Mouse (Mus musculus) neutrophil, adult 65 days (primary cell): Measurements from ENCODE around the gene Pdzd9. TPM values are rescaled to one million over a fixed set of nuclear protein-coding genes. Genes with fewer than 3 reads are reported as not detected.

Source experiments
- total RNA-seq: library from RNA; stranded (reverse); gene quantifications from 2 replicates; pipeline ENCODE4 v1.2.4, GENCODE M21; 2023

Pdzd9 gene
- not detected in 2 replicates for total RNA-seq

DNA sequence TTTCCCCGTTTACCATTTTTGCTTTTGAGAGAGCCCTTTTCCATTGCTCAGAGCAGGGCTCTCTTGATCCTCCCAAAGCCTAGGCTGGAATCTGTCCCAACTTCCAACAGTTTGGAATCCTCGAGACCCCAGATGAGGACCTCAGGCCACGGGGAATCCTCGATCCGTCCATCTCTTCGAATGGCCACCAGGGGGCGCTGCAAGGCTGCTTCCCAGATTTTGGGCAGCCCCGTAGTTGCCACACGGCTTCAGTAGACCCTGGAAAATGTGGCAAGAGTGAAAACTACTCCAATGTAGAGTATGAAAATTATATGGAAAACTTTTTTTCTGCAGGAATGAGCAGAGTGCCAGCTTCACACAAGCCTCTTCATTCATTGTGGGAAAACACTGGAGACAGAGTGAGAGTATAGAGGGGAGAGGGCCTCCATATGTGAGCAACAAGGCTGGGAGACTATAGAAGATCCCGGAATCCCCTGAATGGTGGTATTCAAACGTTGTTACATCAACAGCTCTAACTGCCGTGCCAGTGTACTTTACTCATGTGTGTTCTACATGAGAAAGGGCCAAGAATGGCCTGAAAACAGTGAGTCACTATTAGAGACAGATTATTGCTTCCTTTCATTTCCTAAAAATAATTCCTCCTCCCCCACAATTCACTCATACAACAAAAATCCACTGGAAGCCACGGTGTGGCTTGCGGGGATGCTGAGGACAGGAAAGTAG is at the start of gene Pdzd9:
Gene Pdzd9, minus strand, starts transcription at position 191 of the 723 bp plus-strand sequence.

DNA sequence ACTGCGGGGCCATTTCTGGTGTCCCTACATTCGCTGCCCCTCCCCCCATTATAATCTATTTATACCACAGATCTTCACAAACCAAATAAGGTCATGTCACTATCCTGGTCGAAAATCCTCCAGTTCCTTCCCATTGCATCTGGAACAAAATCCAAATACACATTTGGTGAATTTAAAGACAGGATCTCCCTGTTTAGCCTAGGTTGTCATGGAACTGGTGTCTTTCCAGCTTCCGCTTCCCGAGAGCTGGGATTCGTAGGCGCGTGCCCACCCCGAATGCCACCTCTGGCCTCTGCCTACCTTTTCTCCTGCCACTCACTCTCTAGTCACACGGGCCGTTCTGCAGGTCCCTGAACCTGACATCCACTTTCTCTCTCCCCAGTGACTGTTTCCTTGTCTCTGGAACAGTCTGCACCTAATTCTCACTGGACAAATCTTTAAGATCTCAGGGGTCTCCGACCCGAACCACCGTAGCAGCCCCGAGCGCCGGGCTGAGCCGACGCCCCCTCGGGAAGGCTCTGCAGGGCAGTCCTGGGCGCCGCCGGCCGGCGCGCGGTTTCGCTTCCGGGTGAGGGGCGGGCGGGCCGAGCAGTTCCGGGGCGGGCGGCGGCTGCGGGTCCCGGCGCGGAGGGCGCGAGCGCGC is 7.0 kb upstream of the Pdzd9 start, which contains the start of gene Mosmo:
Gene Mosmo, plus strand, starts transcription at position 618 of the 643 bp plus-strand sequence.

DNA sequence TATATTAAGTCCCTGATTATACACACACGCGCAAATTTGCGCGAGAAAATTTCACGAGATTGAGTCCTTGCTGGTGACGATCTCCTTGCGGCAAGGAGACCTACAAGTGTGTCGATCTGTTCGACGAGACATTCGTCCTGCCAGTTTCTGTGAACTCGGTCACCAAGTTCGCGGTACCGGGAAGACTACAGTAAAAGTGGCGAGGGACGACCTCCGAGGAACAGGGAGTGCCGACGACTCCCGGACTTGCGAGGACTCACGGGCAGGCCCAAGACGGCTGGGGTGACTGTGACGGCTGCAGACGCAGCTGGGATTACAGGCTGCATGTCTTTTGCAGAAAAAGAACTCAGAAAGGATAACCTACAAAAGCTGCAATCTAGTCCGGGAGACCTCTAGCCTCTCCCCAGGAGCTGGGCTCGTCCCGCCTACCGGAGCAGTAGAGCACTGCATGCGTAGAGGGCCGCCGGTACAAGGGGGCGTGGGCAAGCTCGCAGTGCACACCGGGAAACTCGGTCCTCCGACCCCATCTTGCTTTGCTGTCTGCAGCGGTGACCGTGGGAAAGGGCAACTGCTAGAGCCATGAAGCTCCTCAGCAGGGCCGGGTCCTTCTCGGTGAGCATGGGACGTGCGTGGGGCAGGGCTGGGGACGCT is 35.3 kb downstream of the Pdzd9 start, which contains the start of gene Uqcrc2:
Gene Uqcrc2, plus strand, starts transcription at position 466 of the 651 bp plus-strand sequence.

Other genes starting within 250 kb of the Pdzd9 start
- gene Uqcrc2, start 35.2 kb downstream of the Pdzd9 start, total RNA-seq, result 56.0 and 68.6 TPM in 2 replicates
- 6.1 and 6.7 TPM in 2 replicates for gene Mosmo, start 7.3 kb upstream of the Pdzd9 start, total RNA-seq
- not detected in 2 replicates for gene Vwa3a, start 69.0 kb upstream of the Pdzd9 start, total RNA-seq
- gene Gm5737, start 142.0 kb upstream of the Pdzd9 start, total RNA-seq, result not detected in 2 replicates
- 42.5 and 43.6 TPM in 2 replicates for gene Eef2k, start 172.5 kb upstream of the Pdzd9 start, total RNA-seq
- 6.4 and 7.5 TPM in 2 replicates for gene Polr3e, start 247.4 kb upstream of the Pdzd9 start, total RNA-seq